Mouse (Mus musculus) large intestine, adult 2 months (tissue): ENCODE results near the gene Ascc1. TPM values are rescaled to one million over a fixed set of nuclear protein-coding genes. Genes with fewer than 3 reads are reported as not detected.

Source experiments
- DNase-seq: peaks from one replicate; pipeline ENCODE4 v3.0.0-alpha.2; 2012; ENCODE audit warnings: low read depth, low spot score
- WGBS: fragments of 180-500 bp; shearing (Covaris S2); methylation state at CpG from one replicate; pipeline ENCODE4 v1.1.7; 2018; 5-methylcytosine and 5-hydroxymethylcytosine counted together
- polyA plus RNA-seq: library from polyadenylated mRNA; depleted of rRNA; stranded (reverse); fragments of >200 nt; gene quantifications from 2 replicates; pipeline ENCODE4 v1.2.3, GENCODE M21; 2012

The Ascc1 gene
- polyA plus RNA-seq, 1 experiment: 21.2 TPM

DNA sequence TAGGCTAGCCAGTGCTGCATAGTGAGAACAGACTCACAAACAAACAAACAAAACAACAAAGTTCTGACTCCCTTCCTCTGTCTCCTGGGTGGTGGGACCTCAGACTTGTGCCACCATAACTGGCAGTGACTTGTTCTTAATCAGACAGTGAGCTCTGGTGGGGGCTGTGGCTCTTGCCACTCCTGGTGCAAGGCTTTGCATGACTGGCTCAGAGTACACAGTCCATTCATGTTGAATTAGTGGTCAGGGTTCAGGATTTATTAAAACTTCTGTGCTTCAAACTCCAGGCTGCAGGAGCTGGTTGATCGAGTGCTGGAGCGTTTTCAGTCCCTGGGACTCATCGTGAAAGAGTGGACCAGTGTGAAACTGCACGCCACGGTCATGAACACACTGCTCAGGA lies 59.6 kb downstream of the Ascc1 start:
- WGBS: 84% methylated on average over 5 of the region's 5 CpGs
- no peak for DNase-seq

GRCm38 (mm10) chr10:60062931-60063330 lies 60.3 kb downstream of the Ascc1 start:
- no peak for DNase-seq
- 79% methylated on average over 5 of the region's 5 CpGs for WGBS

- 80% methylated on average over 3 of the region's 3 CpGs for WGBS
Measured at GRCm38 (mm10) chr10:60066524-60066923, 63.9 kb downstream of the Ascc1 start.

DNA sequence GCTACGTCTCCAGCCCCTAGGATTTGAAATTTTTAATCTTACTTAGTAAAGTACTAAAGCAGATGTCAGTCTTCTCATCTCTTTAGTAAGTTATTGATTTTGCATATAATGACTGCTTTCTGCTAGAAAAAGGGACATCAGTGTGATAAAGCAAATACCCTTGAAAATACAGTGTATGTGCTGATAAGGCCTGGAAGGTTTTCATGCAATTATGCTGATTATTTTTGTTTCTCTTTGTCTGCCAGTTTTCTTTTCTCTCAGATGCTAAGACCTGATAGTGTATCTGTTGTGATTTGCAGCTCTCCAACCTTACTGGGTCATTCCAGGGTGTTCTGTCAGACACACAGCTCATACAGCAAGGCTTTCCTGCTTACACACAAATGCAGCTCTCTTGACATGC lies 72.6 kb downstream of the Ascc1 start:
- 98% methylated on average over 1 of the region's 1 CpGs for WGBS
- DNase-seq: no peak

More at GRCm38 (mm10) chr10:60066524-60066923, 63.9 kb downstream of the Ascc1 start:
- no peak for DNase-seq

- no peak for DNase-seq
- WGBS: 94% methylated on average over 7 of the region's 7 CpGs
Measured at GRCm38 (mm10) chr10:60077226-60077625, 74.6 kb downstream of the Ascc1 start.

DNA sequence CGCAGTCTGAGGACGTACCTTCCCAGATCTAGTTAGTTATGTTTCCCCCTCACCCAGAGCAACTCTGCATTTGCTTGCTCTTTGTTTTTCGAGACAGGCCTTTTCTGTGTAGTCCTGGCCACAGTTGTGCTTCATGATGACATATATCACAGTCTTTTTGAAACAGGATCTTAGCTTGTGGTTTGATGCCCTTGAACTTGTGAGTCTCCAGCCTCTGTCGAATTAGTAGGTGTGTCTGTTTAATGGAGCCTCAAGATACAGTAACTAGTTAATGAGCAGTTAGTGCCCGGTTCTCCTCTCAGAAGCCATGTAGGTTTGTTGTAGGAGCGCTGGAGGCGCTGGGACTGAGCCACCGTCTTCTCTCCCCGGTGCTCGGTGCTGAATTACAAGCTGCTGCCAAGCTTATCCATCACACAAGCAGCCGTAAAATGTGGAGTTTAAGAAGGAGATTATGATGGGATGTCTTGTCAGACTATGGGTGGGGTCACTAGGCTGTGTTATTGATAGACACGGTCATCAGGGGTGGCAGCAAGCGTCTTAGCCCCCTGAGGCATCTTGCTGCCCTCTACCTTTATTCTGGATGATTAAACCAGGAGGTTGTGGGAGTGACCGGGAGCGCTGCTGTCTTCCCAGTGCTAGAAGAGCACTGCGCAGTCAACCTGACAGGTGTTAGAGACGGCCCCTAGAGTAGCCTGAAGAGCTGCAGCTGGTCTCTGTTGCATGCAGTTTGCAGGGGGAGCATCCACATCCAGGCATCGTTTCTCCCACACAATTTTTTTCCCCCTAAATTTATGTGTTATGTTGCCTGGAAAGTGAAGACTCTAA lies 75.3 kb downstream of the Ascc1 start:
- no peak for DNase-seq
- WGBS: 68% methylated on average over 18 of the region's 18 CpGs

- no peak for DNase-seq
- 73% methylated on average over 5 of the region's 5 CpGs for WGBS
Measured at GRCm38 (mm10) chr10:60078561-60078917, 75.9 kb downstream of the Ascc1 start.

DNA sequence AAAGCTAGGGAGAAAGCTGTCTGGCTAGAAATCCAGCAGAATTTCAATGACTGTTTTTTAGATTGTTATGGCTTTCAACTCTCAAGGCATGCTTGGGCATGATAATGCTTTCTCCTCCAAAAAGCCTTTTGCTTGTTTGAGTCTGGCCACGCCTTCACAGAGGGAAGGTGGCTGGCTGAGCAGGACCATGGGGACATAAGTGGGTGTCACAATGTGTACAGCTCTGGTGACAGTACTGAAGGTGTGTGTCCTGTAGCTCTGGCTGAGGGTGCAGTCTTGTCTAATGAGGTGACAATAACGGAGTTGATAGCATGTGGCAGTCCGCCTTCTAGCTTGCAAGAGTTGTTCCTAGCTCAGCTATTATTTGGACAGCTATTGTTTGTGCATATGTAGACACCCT lies 77.6 kb downstream of the Ascc1 start:
- DNase-seq: no peak
- 84% methylated on average over 3 of the region's 3 CpGs for WGBS

- no peak for DNase-seq
- WGBS: 28% methylated on average over 5 of the region's 5 CpGs
Measured at GRCm38 (mm10) chr10:60080601-60080981, 78.0 kb downstream of the Ascc1 start.

- peak; percentile 13 for DNase-seq
Measured at GRCm38 (mm10) chr10:60080982-60081825, 78.6 kb downstream of the Ascc1 start.

DNA sequence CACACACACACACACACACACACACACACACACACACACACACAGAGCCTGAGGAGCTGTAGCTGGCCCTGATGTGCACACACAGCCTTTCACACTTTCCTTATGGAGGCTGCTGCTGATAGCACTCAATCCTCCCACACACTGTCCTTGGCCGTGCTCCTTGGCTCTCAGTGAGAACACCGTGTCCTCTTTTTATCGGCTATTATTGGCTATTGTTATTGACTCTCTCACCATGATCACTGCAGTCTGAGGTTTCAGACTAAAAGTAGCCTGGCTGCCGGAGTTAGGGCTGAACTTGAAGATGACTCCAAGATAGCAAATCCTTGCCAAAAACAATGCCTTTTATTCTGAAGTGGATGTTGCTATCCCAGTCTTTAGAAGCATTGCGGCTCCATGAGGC lies 79.3 kb downstream of the Ascc1 start:
- 48% methylated on average over 5 of the region's 5 CpGs for WGBS
- no peak for DNase-seq

More at GRCm38 (mm10) chr10:60080982-60081825, 78.6 kb downstream of the Ascc1 start:
- 21% methylated on average over 21 of the region's 21 CpGs for WGBS

DNA sequence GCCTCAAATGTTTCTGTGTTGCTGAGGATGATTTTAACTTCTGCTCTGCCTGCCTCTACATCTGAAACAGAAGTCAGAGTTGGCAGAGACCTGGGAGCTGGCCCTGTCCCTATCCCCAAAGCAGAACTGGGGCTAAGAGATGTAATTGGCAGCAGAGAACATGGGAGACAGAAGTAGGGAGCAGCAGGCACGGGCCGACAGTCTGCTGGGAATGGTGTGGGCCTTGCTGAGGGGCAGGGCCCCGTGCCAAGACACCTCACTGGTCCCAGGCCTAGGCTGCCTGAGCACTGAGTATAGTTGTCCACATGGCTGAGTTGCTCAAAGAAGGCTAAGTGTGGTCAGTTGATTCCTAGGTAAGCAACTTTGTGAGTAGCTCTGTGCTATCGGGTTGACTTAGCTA lies 81.5 kb downstream of the Ascc1 start:
- DNase-seq: no peak
- WGBS: 82% methylated on average over 4 of the region's 4 CpGs

DNA sequence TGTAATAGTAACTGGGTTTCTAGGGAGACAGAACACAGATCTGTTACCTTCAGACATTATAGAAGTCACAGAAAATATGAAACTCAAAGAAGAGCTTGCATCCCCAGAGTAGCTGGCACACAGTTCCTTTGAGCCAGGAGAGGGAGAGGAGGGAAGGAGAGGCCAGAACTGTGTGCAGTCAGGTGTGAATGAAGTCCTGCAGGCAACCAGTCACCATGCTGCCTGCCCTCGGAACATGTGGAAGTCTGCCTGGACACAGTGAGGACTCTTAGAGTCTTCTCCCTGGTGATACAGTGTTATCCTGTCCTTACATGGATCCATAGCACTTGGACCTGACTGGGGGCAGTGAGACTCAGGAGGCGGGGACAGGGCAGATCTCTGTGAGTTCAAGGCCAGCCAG lies 89.7 kb downstream of the Ascc1 start:
- DNase-seq: no peak
- 94% methylated on average over 2 of the region's 2 CpGs for WGBS

DNA sequence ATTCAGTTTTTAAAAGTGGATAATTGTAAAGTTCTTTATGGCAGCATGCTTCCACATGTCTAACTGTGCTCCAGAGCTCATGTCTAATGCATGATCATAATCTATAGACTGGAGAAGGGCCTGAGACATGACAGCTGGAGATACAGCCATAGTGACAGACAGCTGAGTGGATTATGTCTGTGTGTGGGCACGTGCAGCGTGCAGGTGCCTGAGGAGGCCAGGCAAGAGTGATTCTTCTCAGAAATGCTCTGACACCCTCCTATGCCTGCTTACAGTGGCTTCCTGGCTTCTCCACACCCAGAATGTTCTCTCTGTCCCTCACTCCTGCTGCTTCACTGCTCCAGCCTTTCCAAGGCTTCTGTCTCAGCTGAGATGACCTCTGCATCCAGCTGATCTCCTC lies 91.1 kb downstream of the Ascc1 start:
- 92% methylated on average over 2 of the region's 2 CpGs for WGBS
- DNase-seq: no peak

DNA sequence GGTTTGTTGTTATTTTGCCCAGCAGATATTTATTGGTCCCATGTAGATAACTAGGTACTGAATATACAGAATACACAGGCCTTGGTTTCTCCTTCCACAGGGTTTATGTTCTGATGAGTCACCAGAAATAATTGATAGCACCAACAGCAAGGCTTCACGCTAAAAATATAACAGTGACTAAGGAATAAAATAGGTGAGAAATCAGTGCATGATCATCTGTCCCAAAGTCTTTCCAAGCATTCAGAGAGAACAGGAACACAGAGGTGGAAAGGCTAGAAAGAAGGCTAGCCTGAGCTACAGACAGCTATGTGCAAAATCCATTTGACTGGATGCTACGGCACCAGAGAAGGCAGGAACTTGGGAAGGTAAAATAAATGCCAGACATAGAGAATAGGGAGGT lies 93.0 kb downstream of the Ascc1 start:
- DNase-seq: no peak
- WGBS: 88% methylated on average over 2 of the region's 2 CpGs

DNA sequence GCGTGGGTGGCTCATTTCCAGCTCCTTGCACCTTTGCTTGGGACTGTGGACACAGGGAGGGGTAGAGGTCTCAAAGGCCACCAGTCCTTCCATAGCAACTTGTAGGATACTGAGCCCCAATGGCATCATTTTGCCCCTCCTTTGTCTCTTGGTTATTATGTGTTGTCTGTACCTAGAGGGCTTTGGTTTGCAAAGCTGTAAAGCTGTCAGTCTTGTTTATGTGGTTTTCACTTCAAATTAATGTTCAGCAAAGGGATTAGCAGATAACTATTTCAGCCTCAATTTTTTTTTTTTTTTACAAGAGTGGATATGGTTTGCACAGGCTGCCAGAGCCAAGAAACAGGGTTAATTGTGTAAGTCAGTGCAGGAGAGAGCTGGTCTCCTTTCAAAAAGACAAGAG lies 93.7 kb downstream of the Ascc1 start:
- DNase-seq: no peak
- 58% methylated on average over 1 of the region's 1 CpGs for WGBS

DNA sequence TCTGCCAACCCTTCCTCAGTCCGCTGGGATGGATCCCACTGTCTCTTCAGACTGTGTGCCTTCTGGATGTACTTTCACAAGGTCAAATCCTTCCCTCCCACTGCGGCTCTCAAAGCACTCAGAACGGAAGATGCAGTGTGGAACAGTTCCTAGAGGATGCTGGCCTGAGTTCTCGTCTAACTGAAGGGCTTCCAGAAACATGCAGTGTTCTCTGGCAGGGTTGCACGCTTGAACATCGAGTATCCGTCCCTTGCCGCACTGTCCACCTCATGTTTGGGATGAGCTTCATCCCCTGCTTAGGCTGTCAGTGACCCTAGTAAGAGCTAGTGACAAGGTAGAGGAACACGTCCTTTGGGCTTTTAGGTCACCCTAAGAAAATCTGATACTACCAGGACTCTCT lies 94.5 kb downstream of the Ascc1 start:
- no peak for DNase-seq
- WGBS: 87% methylated on average over 9 of the region's 9 CpGs

DNA sequence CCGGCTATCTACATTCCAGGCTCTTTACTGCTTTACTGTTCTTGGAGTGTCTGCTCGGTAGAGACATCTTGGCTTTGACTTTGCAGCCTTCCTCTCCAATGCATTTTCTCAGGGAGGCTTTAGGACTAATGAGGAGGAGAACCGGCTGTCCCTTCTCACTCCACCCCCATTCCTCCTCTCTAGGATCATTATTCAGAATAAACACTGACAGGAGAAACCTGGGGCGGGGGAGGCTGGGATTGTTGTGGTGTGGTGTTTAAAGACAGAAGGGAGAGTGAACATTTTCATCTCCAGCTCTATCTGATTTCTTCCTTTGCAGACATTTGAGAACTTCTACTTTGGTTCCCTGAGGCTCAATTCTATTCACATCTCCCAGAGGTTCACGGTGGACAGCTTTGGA lies 95.2 kb downstream of the Ascc1 start:
- WGBS: 86% methylated on average over 5 of the region's 5 CpGs

DNA sequence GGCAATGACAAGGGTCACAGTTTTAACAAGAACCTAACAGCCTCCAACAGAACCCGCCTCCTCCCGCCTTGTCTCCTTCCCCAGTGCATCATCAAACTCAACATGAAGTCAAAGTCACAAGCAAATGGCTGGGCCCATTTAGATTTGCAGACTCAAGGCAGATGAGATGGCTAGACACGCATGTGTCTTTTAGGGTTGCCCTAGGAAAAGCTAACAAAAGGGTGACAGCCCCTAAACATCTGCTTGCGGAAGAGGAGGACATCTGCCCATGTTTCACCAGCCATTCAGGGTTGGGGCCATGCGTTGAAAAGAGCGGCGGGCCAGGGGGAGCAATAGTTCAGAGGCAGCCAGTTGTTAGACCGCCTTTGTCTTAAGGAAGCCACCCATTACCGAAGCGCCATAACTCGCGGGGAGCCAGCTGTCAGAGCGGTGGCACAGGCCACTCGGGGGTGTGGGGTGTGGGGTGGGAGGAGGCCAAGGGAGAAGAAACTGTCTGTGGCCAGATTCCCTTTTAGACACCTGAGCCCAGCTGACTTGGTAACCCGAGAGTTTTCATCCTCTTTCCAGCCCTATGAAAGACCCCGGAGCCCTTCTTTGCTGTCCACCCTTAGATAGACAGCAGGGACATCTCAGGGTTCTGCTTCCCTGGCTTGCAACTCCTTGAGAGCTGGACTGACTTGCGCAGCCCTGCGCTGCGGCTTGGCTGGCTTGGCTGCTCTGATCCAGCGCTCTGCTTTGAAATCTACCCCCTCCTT lies 103.0 kb downstream of the Ascc1 start:
- WGBS: 52% methylated on average over 20 of the region's 20 CpGs
- no peak for DNase-seq

More for the DNA sequence above, 95.2 kb downstream of the Ascc1 start:
- no peak for DNase-seq

GRCm38 (mm10) chr10:60106146-60106530 lies 103.5 kb downstream of the Ascc1 start, which contains the start of gene Spock2:
TSS of gene Spock2 (plus strand) at chr10:60106219.
- no peak for DNase-seq
- WGBS: 2% methylated on average over 22 of the region's 22 CpGs
